Comparison of ENCODE assay signal across 13 mouse cellular contexts in the genomic region with DNA sequence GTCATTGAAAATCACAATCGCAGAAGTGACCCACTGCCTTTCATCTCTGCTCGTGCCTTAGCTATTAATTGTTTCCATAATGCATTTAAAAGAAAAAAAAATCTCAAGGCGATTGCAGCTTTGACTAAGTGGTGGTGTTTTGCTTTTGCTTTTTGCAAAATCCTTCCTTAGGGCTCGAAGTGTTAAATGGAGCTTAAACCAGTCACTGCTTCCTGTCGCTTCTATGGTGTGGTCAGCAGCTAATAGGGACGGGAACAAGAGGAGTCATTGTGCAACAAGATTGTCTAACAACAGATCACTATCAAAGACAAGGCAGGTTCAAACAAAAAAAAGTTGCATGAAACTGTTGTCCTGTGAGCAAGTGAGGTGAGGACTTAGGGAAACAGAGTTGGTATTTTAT. TPM values are rescaled to one million over a fixed set of nuclear protein-coding genes. Genes with fewer than 3 reads are reported as not detected.
"Had no signal": no experiment of that assay in that cellular context is flagged by ENCODE, and none has a peak within 500 bp of the region (broad histone marks: within the 10 kb centered on the region; RNA-seq: fewer than 3 reads in every experiment).

No protein-coding gene starts in this region.

- H3K4me2 ChIP-seq: liver, embryonic 12.5 days; lung, embryonic 14.5 days; midbrain, embryonic 13.5 days; neural tube, embryonic 15.5 days had no signal

- H3K36me3 ChIP-seq: limb, embryonic 10.5 days; liver, embryonic 12.5 days; midbrain, embryonic 13.5 days; neural tube, embryonic 15.5 days had no signal

- ATAC-seq: liver, embryonic 12.5 days; midbrain, embryonic 13.5 days had no signal

- H3K9ac ChIP-seq: liver, embryonic 12.5 days; lung, embryonic 14.5 days; midbrain, embryonic 13.5 days; neural tube, embryonic 15.5 days had no signal

- H3K27me3 ChIP-seq: liver, embryonic 12.5 days; midbrain, embryonic 13.5 days had no signal

- H3K9me3 ChIP-seq: limb, embryonic 10.5 days; liver, embryonic 12.5 days; midbrain, embryonic 13.5 days; neural tube, embryonic 15.5 days had no signal

- DNase-seq: kidney, adult 8-10 months; kidney, postnatal 4 days; lung, embryonic 14.5 days; lung, postnatal 10 days; lung, postnatal 4 days; thymus, postnatal 4 days had no signal

- H3K4me1 ChIP-seq: liver, embryonic 12.5 days; midbrain, embryonic 13.5 days; neural tube, embryonic 15.5 days had no signal

- H3K27ac ChIP-seq: layer of hippocampus, adult 2 months; limb, embryonic 10.5 days; liver, embryonic 12.5 days; midbrain, embryonic 13.5 days; neural tube, embryonic 15.5 days; stomach, postnatal 0 days had no signal

- H3K4me3 ChIP-seq: layer of hippocampus, adult 2 months; limb, embryonic 10.5 days; liver, embryonic 12.5 days; midbrain, embryonic 13.5 days; myocyte; neural tube, embryonic 15.5 days had no signal

RNA-seq across cellular contexts. Expression of a gene that starts 35.0 kb away (rescaled TPM):
- polyA plus RNA-seq: myocyte had no signal
